In the genomic region with DNA sequence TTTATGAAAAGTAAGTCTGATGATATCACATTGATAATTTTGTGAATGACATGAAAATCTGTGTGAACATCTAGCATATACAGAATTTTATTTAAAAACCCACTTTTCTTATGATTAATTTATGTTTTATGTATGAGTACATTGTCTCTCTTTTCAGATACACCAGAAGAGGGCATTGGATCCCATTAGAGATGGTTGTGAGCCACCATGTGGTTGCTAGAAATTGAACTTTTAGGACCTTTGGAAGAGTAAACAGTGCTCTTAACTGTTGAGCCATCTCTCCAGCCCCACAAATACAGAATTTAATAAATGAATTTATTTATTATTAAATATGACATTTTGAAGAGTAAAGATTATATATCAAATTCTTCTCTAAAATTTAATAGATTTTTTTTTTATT, we compare ENCODE assay signal across 23 mouse cellular contexts. TPM values are rescaled to one million over a fixed set of nuclear protein-coding genes. Genes with fewer than 3 reads are reported as not detected.
A peak's percentile ranks its signal among the peaks of the same experiment; 100 is the strongest.
DNase-seq lines count a peak whose midpoint lies in the region; ATAC-seq and TF ChIP-seq lines count a peak whose summit lies in the region.
"Had no signal": no experiment of that assay in that cellular context is flagged by ENCODE, and none has a peak within 500 bp of the region (broad histone marks: within the 10 kb centered on the region; RNA-seq: fewer than 3 reads in every experiment).

No protein-coding gene starts in this region.

- H3K27ac ChIP-seq in left cerebral cortex, adult 2 months, result peak overlapping the region; percentile 85
- H3K27ac ChIP-seq in midbrain, postnatal 0 days (ENCODE audit: low read depth, low read length), result no peak overlapping the region
- no peak overlapping the region for H3K27ac ChIP-seq in midbrain, embryonic 14.5 days (replicated peaks; ENCODE audit: low read depth, low read length)
- H3K27ac ChIP-seq in heart, embryonic 12.5 days (ENCODE audit: poor library complexity, severe bottlenecking), result no peak overlapping the region
- H3K27ac ChIP-seq: embryonic facial prominence, embryonic 10.5 days; embryonic facial prominence, embryonic 12.5 days; forebrain, embryonic 13.5 days; forebrain, embryonic 15.5 days had no signal

- no peak overlapping the region for H3K4me2 ChIP-seq in midbrain, postnatal 0 days (ENCODE audit: low read depth, low read length, poor library complexity, severe bottlenecking)
- no peak overlapping the region for H3K4me2 ChIP-seq in midbrain, embryonic 14.5 days (ENCODE audit: low read length)
- H3K4me2 ChIP-seq in heart, embryonic 12.5 days, result no peak overlapping the region
- H3K4me2 ChIP-seq: embryonic facial prominence, embryonic 12.5 days; forebrain, embryonic 13.5 days; forebrain, embryonic 15.5 days had no signal

- H3K9ac ChIP-seq in midbrain, postnatal 0 days (replicated peaks; ENCODE audit: low read length, poor library complexity, severe bottlenecking), result no peak overlapping the region
- H3K9ac ChIP-seq in midbrain, embryonic 14.5 days (replicated peaks; ENCODE audit: low read length), result no peak overlapping the region
- no peak overlapping the region for H3K9ac ChIP-seq in heart, embryonic 12.5 days
- H3K9ac ChIP-seq: embryonic facial prominence, embryonic 12.5 days; forebrain, embryonic 13.5 days; forebrain, embryonic 15.5 days; forebrain, postnatal 0 days had no signal

- H3K36me3 ChIP-seq in midbrain, postnatal 0 days (ENCODE audit: insufficient read depth, low read length), result no peaks in the 10 kb centered on the region
- no peaks in the 10 kb centered on the region for H3K36me3 ChIP-seq in midbrain, embryonic 14.5 days (ENCODE audit: control insufficient read depth, insufficient read depth, low read length)
- H3K36me3 ChIP-seq in heart, embryonic 12.5 days, result no peaks in the 10 kb centered on the region
- H3K36me3 ChIP-seq: embryonic facial prominence, embryonic 10.5 days; embryonic facial prominence, embryonic 12.5 days; forebrain, embryonic 15.5 days; G1E had no signal

- H3K27me3 ChIP-seq in midbrain, postnatal 0 days (ENCODE audit: insufficient read depth, low read length), result no peaks in the 10 kb centered on the region
- H3K27me3 ChIP-seq in midbrain, embryonic 14.5 days (ENCODE audit: control insufficient read depth, insufficient read depth, low read length), result no peaks in the 10 kb centered on the region
- H3K27me3 ChIP-seq in heart, embryonic 12.5 days (replicated peaks), result no peaks in the 10 kb centered on the region
- H3K27me3 ChIP-seq: embryonic facial prominence, embryonic 12.5 days; forebrain, embryonic 13.5 days; forebrain, embryonic 15.5 days; Patski had no signal

- no peaks in the 10 kb centered on the region for H3K4me1 ChIP-seq in midbrain, postnatal 0 days (ENCODE audit: insufficient read depth, low read length)
- H3K4me1 ChIP-seq in midbrain, embryonic 14.5 days (ENCODE audit: control insufficient read depth, insufficient read depth, low read length), result no peaks in the 10 kb centered on the region
- H3K4me1 ChIP-seq in heart, embryonic 12.5 days (replicated peaks), result peaks cover 6% of the 10 kb centered on the region; the same call in 1 of the 2 replicates
- H3K4me1 ChIP-seq: embryonic facial prominence, embryonic 10.5 days; embryonic facial prominence, embryonic 12.5 days; forebrain, embryonic 13.5 days; forebrain, embryonic 15.5 days had no signal

- intact Hi-C loops in left cerebral cortex, adult 2 months (cut with DNase I), result loop anchor here (10.0 kb wide), 1 partner anchor 203 kb away; no protein-coding TSS in a partner anchor

- no peaks in the 10 kb centered on the region for H3K9me3 ChIP-seq in midbrain, postnatal 0 days (ENCODE audit: low read length)
- H3K9me3 ChIP-seq in midbrain, embryonic 14.5 days (ENCODE audit: control insufficient read depth, low read length), result no peaks in the 10 kb centered on the region
- H3K9me3 ChIP-seq in heart, embryonic 12.5 days (replicated peaks), result no peaks in the 10 kb centered on the region
- H3K9me3 ChIP-seq: embryonic facial prominence, embryonic 10.5 days; embryonic facial prominence, embryonic 12.5 days; forebrain, embryonic 13.5 days; forebrain, embryonic 15.5 days; G1E had no signal

- no peak for DNase-seq in left cerebral cortex, adult 2 months (ENCODE audit: extremely low spot score in 1 of 2, low spot score in 2 of 2)
- no peak for DNase-seq in left cerebral cortex, adult 9 months (ENCODE audit: low spot score in 2 of 2)
- no peak for DNase-seq in midbrain, postnatal 0 days (ENCODE audit: low spot score)
- no peak for DNase-seq in midbrain, embryonic 14.5 days
- DNase-seq: adrenal gland, adult 8-10 months; adrenal gland, postnatal 14 days; adrenal gland, postnatal 36 days; cerebellum, adult 11-12 months; cerebellum, adult 2 months; cerebellum, adult 9-10 months; cerebellum, postnatal 10 days; cerebellum, postnatal 25 days; forebrain, postnatal 0 days had no signal

- no peak for ATAC-seq in midbrain, postnatal 0 days (ENCODE audit: low FRiP score)
- ATAC-seq in midbrain, embryonic 14.5 days (ENCODE audit: low FRiP score, low TSS enrichment), result no peak
- ATAC-seq in heart, embryonic 12.5 days (ENCODE audit: insufficient number of reproducible peaks, low FRiP score), result no peak
- ATAC-seq: activated CD4-positive, CD25-positive, alpha-beta regulatory T cell, adult 4 months; forebrain, embryonic 13.5 days; forebrain, embryonic 15.5 days; forebrain, postnatal 0 days; Patski had no signal

- peak; percentile 15 for TF ChIP-seq CTCF in left cerebral cortex, adult 2 months (IDR thresholded peaks at IDR 0.05)
- 0 out of 2 replicates have a peak, but pooled peaks have one; percentile 8 for TF ChIP-seq CTCF in midbrain, postnatal 0 days (IDR thresholded peaks at IDR 0.05)

- H3K4me3 ChIP-seq in left cerebral cortex, adult 2 months, result no peak overlapping the region
- no peak overlapping the region for H3K4me3 ChIP-seq in midbrain, postnatal 0 days (ENCODE audit: low read depth, low read length)
- H3K4me3 ChIP-seq in midbrain, embryonic 14.5 days (replicated peaks; ENCODE audit: low read depth, low read length), result no peak overlapping the region
- no peak overlapping the region for H3K4me3 ChIP-seq in heart, embryonic 12.5 days
- H3K4me3 ChIP-seq: embryonic facial prominence, embryonic 10.5 days; embryonic facial prominence, embryonic 12.5 days; forebrain, embryonic 13.5 days; forebrain, embryonic 15.5 days had no signal

RNA-seq across cellular contexts. Expression of a gene that starts 42.3 kb away (rescaled TPM):
- total RNA-seq in left cerebral cortex, adult 2 months (2021), result 1 to 10 TPM; 3.2 to 4.0 TPM
- total RNA-seq in midbrain, postnatal 0 days (2014; rRNA removed), result 0.16 and 0.33 TPM in 2 replicates
- not detected in 2 replicates for polyA plus RNA-seq in midbrain, postnatal 0 days (2015; fragmentation: Nextera tagmentation; extraction: Ambion mirVana)
- polyA plus RNA-seq in midbrain, embryonic 14.5 days (2014; fragmentation: Nextera tagmentation; extraction: Ambion mirVana), result 0.20 and 0.72 TPM in 2 replicates
- polyA plus RNA-seq in heart, embryonic 12.5 days (2016; fragmentation: Nextera tagmentation; extraction: Ambion mirVana), result not detected in 2 replicates
- total RNA-seq: adrenal gland, postnatal 14 days; adrenal gland, postnatal 36 days had no signal
- polyA plus RNA-seq: activated CD4-positive, CD25-positive, alpha-beta regulatory T cell, adult 4 months; C2C12; embryonic facial prominence, embryonic 10.5 days; embryonic facial prominence, embryonic 12.5 days; embryonic facial prominence, embryonic 14.5 days; G1E; Patski had no signal
